Mouse (Mus musculus) hindbrain, postnatal 0 days (tissue): ENCODE data around the gene Pabpn1l. TPM values are rescaled to one million over a fixed set of nuclear protein-coding genes. Genes with fewer than 3 reads are reported as not detected.
"Not testable (repeated sequence)": the region's sequence is repeated elsewhere in the genome, so short reads cannot be mapped to it uniquely, and the experiment has no call there.

ENCODE experiments used
- ATAC-seq: fragments of 200-750 bp; cut with Nextera tagmentation; 2 replicates; pipeline ENCODE4 v1.8.0; 2017; ENCODE audit warnings: mild to moderate bottlenecking, moderate TSS enrichment, moderate library complexity
- DNase-seq: peaks from one replicate; pipeline ENCODE4 v3.0.0-alpha.2; 2015; ENCODE audit warnings: low spot score
- H3K27ac ChIP-seq: fragments of 300-500 bp; sonication (generic); 2 replicates; pipeline ENCODE4 v1.5.1; 2014; ENCODE audit warnings: mild to moderate bottlenecking
- H3K27me3 ChIP-seq: fragments of 300-500 bp; sonication (generic); 2 replicates; pipeline ENCODE4 v1.6.1; 2014; ENCODE audit warnings: low read length, mixed read lengths; ENCODE audit not compliant: insufficient read depth
- H3K36me3 ChIP-seq: fragments of 300-500 bp; sonication (generic); 2 replicates; pipeline ENCODE4 v1.6.1; 2014; ENCODE audit warnings: low read length, mixed read lengths; ENCODE audit not compliant: insufficient read depth
- H3K4me1 ChIP-seq: fragments of 300-500 bp; sonication (generic); 2 replicates; pipeline ENCODE4 v1.6.1; 2014; ENCODE audit warnings: antibody characterized with exemption, low read length, mixed read lengths; ENCODE audit not compliant: insufficient read depth
- H3K4me2 ChIP-seq: fragments of 300-500 bp; sonication (generic); 2 replicates; pipeline ENCODE4 v1.6.1; 2014; ENCODE audit warnings: low read depth, mild to moderate bottlenecking, low read length, moderate library complexity, mixed read lengths
- H3K4me3 ChIP-seq: fragments of 300-500 bp; sonication (generic); 2 replicates; pipeline ENCODE4 v1.5.1; 2014; ENCODE audit warnings: low read length
- H3K9ac ChIP-seq: fragments of 300-500 bp; sonication (generic); replicated peaks from 2 replicates; pipeline ENCODE4 v1.6.1; 2014; ENCODE audit warnings: mild to moderate bottlenecking, low read length, moderate library complexity, mixed read lengths
- H3K9me3 ChIP-seq: fragments of 300-500 bp; sonication (generic); 2 replicates; pipeline ENCODE4 v1.6.1; 2016; ENCODE audit warnings: low read length, mixed read lengths
- CTCF ChIP-seq: IDR thresholded peaks from 2 replicates; pipeline ENCODE4 v1.5.1; 2016; ENCODE audit warnings: antibody characterized with exemption, control low read depth, low read depth
- WGBS: fragments of 180-500 bp; shearing (Covaris S2); extraction: QIAGEN DNeasy Blood & Tissue Kit; methylation state at CpG from one replicate; pipeline ENCODE4 v1.1.7; 2014; 5-methylcytosine and 5-hydroxymethylcytosine counted together
- polyA plus RNA-seq: library from polyadenylated mRNA; unstranded; fragments of >200 nt; fragmentation: Nextera tagmentation; extraction: Ambion mirVana; gene quantifications from 2 replicates; pipeline ENCODE4 v1.2.1, GENCODE M21; 2015
- total RNA-seq: library from RNA; depleted of rRNA; stranded (reverse); fragments of >200 nt; gene quantifications from 2 replicates; pipeline ENCODE4 v1.2.3, GENCODE M21; 2014

The Pabpn1l gene
- total and polyA plus RNA-seq, 2 experiments from 2014 or later = not detected

DNA sequence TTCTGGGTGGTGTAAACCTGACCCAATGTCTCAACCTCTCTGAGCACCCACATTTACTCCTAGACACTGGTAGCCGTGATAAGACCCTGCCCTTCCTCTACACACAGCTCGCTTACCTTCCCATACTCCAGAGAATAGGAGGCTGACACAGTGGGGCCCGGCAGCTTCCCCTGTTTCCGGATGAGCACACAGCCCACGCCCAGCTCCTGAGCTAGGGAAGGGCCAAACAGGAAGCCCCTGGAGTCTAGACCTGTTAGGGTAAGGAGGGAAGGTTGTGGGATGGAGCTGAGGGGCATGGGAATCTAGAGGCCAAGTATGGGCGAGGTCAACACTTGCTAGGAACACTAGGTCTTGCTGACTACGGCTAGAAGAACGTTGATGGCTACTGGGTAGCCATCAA, 47.3 kb downstream of the Pabpn1l start:
- 71% methylated on average over 8 of the region's 8 CpGs for WGBS
- Histone ChIP-seq H3K4me2 (peak overlapping the region; percentile 74), H3K27ac (no peak overlapping the region), H3K4me3 (no peak overlapping the region; the same call in 1 of the 2 replicates), H3K9ac (peak overlapping the region; percentile 82; the same call in 1 of the 2 replicates), H3K27me3 (no peaks in the 10 kb centered on the region), H3K9me3 (no peaks in the 10 kb centered on the region), H3K4me1 (peaks cover 24% of the 10 kb centered on the region), H3K36me3 (no peaks in the 10 kb centered on the region; the same call in 1 of the 2 replicates)
- no peak for ATAC-seq
- no peak for DNase-seq
- TF ChIP-seq CTCF = no peak

DNA sequence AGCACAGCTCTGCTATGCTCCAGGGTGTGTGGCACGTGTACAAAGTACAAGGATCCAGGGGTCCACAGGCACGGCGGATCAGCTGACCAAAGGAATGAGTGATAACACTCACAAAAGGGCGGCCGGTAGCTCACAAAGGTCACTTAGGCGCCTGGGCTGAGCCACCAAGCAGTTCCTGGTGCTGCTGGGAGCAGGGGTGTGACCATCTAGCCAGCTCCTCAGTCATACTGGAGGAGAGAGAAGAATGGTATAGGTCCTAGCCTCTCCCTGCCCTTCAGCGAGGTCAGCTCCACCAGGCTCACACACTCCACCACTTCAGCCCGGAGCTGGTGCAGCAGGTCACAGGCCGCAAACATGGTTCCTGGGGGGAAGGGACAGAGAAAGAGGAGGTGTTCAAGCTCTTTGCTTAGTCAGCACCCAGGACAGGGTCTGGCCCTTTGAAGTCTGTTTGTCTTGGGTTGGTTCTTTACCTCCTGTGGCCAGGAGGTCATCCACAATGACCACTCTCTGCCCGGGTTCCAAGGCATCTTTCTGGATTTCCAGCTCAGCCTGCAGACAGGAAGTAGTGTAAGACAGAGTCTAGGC, 47.8 kb downstream of the Pabpn1l start:
- DNase-seq (no peak), ATAC-seq (no peak)
- Histone ChIP-seq H3K4me3 (no peak overlapping the region), H3K9me3 (no peaks in the 10 kb centered on the region), H3K27ac (no peak overlapping the region), H3K36me3 (no peaks in the 10 kb centered on the region; the same call in 1 of the 2 replicates), H3K9ac (no peak overlapping the region), H3K27me3 (no peaks in the 10 kb centered on the region), H3K4me1 (peaks cover 24% of the 10 kb centered on the region), H3K4me2 (peak overlapping the region; percentile 74)
- 44% methylated on average over 10 of the region's 10 CpGs for whole genome bisulfite sequencing
- no peak for TF ChIP-seq CTCF

DNA sequence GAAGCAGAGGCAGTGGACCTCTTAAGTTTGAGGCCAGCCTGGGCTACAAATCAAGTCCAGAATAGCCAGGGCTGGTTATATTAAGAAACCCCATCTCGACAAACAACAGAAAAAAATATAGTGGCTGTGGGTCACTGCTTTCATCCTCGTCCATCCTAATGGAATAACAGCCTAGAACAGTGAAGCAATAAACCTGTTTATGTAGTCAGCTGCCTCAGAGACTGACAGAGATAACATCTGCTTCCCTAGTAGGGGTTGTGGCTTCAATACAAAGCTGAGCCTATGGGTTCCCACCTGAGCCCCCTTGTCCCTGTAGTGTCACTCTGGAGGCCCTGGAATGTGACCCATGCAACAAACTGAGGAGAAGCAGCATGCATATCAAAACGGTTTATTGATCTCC, 48.3 kb downstream of the Pabpn1l start:
- TF ChIP-seq CTCF = no peak
- no peak overlapping the region for H3K27ac ChIP-seq
- DNase-seq (no peak), ATAC-seq (no peak)
- no peaks in the 10 kb centered on the region for H3K27me3 ChIP-seq
- no peak overlapping the region for H3K4me2 ChIP-seq
- H3K9me3 ChIP-seq = no peaks in the 10 kb centered on the region
- no peaks in the 10 kb centered on the region; the same call in 1 of the 2 replicates for H3K36me3 ChIP-seq
- 44% methylated on average over 3 of the region's 3 CpGs for WGBS
- H3K4me3 ChIP-seq = no peak overlapping the region
- H3K4me1 ChIP-seq = peaks cover 24% of the 10 kb centered on the region
- no peak overlapping the region for H3K9ac ChIP-seq

DNA sequence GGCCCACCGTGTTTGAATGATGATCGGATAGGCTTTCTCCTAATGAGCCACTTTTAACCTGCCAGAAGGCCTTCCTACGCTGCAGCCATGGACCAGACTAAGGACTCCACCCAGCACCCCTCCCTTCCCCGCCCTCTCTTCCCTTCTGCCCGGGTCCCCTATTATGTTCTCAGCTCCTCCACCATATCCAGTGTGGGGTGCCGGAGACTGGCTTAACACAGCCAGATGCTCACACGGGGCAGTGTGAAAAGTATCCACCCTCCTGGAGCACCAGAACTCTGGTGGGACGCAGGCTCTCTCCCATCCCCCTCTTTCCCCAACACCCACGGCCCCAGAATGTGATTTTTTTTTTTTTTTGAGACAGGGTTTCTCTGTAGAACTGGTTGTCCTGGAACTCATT, 49.0 kb downstream of the Pabpn1l start:
- DNase-seq (no peak), ATAC-seq (no peak)
- H3K4me3 ChIP-seq = no peak overlapping the region
- no peaks in the 10 kb centered on the region for H3K27me3 ChIP-seq
- H3K4me1 ChIP-seq = peaks cover 24% of the 10 kb centered on the region
- H3K4me2 ChIP-seq = no peak overlapping the region
- no peak for TF ChIP-seq CTCF
- H3K27ac ChIP-seq = no peak overlapping the region
- WGBS = 50% methylated on average over 9 of the region's 9 CpGs
- H3K9me3 ChIP-seq = no peaks in the 10 kb centered on the region
- no peak overlapping the region for H3K9ac ChIP-seq
- H3K36me3 ChIP-seq = no peaks in the 10 kb centered on the region; the same call in 1 of the 2 replicates

DNA sequence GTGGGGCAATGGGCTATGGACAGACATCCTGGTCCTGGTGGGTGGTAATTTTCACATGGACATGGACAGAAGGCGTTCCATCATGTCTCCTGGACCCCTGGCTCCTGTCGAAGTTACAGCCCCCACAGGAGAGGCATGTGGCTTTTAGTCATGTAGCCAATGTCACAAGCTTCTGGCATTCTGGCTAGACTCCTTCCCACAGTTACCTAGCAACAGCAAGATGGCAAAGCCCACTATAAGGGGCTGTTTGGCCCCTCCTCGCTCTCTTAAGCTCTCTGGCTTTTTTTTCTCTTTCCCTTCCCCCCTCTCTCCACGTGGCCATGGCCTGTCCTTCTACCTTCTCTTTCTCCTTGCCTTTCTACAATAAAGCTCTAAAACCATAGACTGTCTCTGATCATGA, 49.4 kb downstream of the Pabpn1l start:
- ATAC-seq = not testable (repeated sequence)

DNA sequence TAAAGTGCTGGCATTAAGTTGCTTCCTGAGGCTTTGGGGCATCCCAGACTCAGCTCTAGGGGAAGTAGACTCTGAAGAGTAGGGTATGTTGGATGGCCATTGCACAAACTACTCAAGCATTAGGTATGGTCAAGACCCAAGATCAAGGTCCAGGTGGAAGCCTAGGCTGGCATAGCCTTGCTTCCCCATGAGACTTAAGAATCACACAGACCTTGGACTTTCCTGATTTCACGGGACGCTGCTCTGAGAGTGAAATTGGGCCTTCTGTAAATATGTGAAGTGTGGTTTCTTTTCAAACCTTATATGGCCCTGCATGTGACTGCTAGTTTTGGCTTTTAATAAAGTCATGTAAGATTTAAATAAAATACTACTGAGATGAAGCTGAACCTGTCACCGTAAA, 49.8 kb downstream of the Pabpn1l start:
- Histone ChIP-seq H3K27me3 (no peaks in the 10 kb centered on the region), H3K9me3 (no peaks in the 10 kb centered on the region), H3K9ac (no peak overlapping the region), H3K36me3 (no peaks in the 10 kb centered on the region), H3K27ac (no peak overlapping the region), H3K4me1 (peaks cover 24% of the 10 kb centered on the region), H3K4me3 (no peak overlapping the region), H3K4me2 (no peak overlapping the region)
- WGBS = 87% methylated on average over 3 of the region's 3 CpGs
- no peak for TF ChIP-seq CTCF
- no peak for DNase-seq
- ATAC-seq = no peak

More for the DNA sequence above, 49.4 kb downstream of the Pabpn1l start:
- not testable (repeated sequence) for H3K4me3 ChIP-seq, H3K27ac ChIP-seq, H3K36me3 ChIP-seq, H3K9me3 ChIP-seq, H3K9ac ChIP-seq, H3K4me2 ChIP-seq, H3K27me3 ChIP-seq
- 10% methylated on average over 4 of the region's 4 CpGs for WGBS
- DNase-seq = peak; percentile 37
- H3K4me1 ChIP-seq = peaks cover 24% of the 10 kb centered on the region

DNA sequence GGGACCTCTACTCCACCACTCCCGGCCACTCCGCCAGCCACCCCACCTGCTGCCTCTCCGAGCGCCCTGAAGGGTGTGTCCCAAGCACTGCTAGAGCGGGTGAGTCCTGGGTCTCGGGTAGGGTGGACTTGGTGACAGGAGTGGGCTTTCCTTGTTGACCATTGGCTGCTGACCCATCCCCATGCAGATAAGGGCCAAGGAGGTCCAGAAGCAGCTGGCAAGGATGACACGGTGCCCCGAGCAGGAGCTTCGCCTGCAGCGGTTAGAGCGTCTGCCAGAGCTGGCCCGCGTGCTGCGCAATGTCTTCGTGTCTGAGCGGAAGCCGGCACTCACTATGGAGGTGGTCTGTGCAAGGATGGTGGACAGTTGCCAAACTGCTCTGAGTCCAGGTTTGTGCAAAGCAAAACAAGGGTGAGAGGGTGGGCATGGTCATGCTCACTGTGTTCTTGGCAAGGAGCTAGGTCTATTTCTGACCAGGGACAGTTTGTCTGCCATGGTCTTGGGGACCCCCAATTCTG, 50.7 kb downstream of the Pabpn1l start:
- WGBS = 85% methylated on average over 17 of the region's 17 CpGs
- DNase-seq = no peak
- no peak for TF ChIP-seq CTCF

More for the DNA sequence above, 50.7 kb downstream of the Pabpn1l start:
- Histone ChIP-seq H3K4me1 (peaks cover 23% of the 10 kb centered on the region), H3K9me3 (no peaks in the 10 kb centered on the region), H3K4me2 (no peak overlapping the region), H3K27ac (no peak overlapping the region), H3K27me3 (no peaks in the 10 kb centered on the region), H3K4me3 (no peak overlapping the region), H3K36me3 (no peaks in the 10 kb centered on the region), H3K9ac (no peak overlapping the region)
- ATAC-seq = no peak
